Mouse (Mus musculus) neural tube, embryonic 10.5 days (tissue): Measurements from ENCODE around the gene 1700092M07Rik.

Source experiments
- DNase-seq: peaks from one replicate; pipeline ENCODE4 v3.0.0-alpha.2; 2017; ENCODE audit warnings: low spot score; ENCODE audit errors: extremely low spot score

1700092M07Rik gene

GRCm38 (mm10) chr19:8739646-8740045, 872 bp upstream of the 1700092M07Rik start:
- no peak for DNase-seq

GRCm38 (mm10) chr19:8741243-8741869, 838 bp downstream of the 1700092M07Rik start, which contains the start of gene Stx5a:
Stx5a (plus strand) TSS chr19:8741413.
- peak; percentile 98 for DNase-seq

DNA sequence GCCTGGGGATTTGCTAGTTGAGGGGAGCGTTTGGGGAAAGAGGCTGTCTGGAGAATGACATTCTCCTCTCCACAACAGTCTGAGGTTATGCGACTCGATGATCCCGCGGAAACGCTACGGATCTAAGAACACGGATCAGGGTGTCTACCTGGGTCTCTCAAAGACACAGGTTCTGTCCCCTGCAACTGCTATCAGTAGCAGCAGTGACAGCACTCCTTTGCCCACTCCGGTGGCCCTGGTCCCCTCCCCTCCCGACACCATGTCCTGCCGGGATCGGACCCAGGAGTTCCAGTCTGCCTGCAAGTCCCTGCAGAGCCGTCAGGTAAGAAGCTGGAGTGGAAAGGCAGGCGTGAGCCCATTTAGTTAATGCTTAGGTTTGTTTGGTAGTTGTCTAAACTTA, 1.7 kb downstream of the 1700092M07Rik start:
- DNase-seq = no peak

- no peak for DNase-seq
These were observed 4.9 kb downstream of the 1700092M07Rik start for GRCm38 (mm10) chr19:8745382-8745781.

DNA sequence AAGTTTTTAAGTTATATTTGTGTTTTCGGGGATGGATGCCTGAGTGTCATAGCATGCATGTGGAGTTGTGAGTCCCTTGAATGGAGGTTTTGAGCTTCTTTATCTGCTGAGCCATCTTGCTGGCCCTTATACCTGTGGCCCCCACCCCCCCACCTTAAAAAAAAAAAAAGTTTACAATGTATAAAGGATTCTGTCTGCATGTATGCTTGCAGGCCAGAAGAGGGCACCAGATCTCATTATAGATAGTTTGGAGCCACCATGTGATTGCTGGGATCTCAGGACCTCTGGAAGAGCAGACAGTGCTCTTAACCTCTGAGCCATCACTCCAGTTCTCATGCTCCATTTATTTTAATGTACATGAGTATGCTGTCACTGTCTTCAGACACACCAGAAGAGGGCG, 6.8 kb downstream of the 1700092M07Rik start:
- DNase-seq = no peak

DNA sequence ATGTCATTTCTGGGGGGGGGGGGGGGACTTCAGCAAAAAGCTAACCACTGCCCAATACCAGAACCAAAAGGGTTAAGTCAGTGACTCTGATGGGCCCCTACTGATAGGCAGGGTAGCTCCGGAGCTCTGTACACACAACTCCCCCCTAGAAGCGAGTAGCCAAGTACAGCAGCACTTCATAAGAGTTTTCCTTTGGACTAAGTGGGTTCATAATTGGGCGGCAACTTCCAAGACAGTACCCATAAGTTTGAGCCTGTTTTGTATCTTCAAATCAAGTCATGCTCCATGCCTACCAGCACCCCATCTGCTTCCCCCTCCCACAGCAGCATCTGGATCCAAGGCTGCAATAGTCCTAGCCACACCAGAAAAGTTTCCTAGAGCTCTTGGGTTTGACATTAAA, 15.1 kb downstream of the 1700092M07Rik start:
- DNase-seq = no peak

GRCm38 (mm10) chr19:8756635-8757387, 16.3 kb downstream of the 1700092M07Rik start, which contains the start of gene Nxf1:
Nxf1 (plus strand) TSS chr19:8757073.
- peak; percentile 92 for DNase-seq

DNA sequence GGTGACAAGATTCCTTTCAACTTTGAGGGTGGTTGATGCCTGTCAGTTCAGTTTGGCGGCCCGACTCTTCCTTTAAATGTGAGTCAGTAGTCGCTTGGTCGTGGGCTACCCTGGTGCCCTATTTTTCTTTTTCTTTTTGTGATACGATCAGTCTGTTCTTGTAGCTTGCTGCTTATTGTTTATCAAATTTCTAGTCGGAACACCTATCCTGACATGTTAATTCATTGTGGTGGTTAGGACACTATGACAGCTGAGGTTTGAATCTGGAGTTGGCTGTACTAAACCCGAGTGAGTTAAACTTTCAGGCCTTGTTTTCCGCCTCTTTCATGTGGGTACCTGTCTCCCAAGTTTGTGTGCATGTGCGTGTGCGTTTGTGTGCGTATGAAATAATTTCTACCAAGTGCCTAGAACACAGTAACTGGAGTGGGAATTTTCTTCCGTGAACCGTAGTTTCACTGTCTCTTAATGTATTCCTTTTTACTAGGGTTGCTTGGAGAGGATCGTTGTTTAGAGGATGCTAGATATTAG, 17.0 kb downstream of the 1700092M07Rik start:
- no peak for DNase-seq

DNA sequence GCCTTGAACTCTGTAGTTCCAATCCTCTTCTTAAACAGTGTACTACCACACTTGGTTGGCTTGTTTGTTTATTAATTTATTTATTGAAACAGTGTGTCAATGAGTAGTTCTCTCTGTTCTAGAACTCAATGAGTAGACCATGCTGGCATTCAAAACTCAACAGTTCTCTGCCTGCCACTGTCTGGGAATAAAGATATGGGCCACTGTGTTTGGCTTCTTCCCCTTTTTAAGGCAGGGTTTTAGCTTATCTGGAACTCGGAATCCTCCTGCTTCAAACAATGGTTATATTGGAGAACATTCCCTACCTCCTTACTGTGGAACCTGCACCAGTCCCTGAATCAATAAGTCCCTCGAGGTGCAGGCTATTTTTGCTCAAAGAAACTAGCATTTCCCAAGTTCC, 18.4 kb downstream of the 1700092M07Rik start:
- no peak for DNase-seq

GRCm38 (mm10) chr19:8760757-8761156, 20.2 kb downstream of the 1700092M07Rik start:
- no peak for DNase-seq

DNA sequence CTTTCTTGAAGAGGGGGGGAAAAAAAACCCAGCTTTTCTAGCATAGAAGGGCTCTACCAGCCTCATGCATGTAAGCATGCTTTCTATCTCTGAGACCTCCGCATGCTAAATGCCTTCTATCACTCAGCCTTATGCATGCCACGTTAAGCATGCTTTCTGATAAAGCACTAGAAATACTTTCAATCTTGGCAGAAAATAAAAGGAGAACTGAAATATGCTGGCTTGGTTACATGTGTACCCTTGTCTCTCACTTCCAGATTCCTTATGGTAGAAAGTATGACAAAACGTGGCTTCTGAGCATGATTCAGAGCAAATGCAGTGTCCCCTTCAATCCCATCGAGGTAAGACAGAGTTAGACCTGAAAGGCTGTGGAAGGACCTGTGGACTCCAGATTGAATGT, 22.8 kb downstream of the 1700092M07Rik start:
- no peak for DNase-seq

- DNase-seq = no peak
These were observed 25.0 kb downstream of the 1700092M07Rik start for GRCm38 (mm10) chr19:8765562-8765961.

DNA sequence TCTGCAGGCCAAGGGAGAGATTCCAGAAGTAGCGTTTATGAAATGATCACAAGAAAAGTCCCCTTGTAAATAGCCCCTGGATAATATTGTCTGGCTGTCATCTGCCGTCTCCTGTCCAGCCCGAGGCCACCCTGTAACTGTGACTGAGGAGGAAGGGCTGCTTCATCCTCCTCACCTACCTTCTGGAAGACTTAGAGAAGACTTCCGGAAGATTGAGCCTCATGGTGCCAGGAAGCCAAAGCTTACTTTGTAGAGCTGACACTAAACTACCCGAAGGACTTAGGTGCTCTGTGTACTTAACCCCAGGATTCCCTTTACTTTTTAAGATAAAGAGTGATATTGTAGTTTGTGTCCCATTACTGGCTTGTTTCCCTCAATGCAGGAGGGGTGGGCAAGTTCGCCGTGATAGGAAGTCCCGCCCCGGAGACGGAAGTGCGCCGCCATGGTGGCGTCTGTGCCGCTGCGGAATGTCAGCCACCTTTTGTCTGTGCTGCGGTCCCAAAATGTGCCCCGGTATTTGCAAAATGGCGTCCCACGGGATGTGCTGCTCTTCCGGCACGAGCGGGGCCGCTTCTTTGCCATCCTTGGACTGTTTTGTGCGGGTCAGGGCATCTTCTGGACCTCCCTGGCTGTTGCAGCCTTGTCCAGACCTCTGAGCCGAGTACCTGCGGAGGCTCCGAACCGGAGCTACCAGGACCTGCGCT, 30.2 kb downstream of the 1700092M07Rik start, which contains the start of gene Tmem223:
Gene Tmem223 (plus strand): TSS at position 430 of the 704 bp plus-strand sequence.
- peak; percentile 81 for DNase-seq

GRCm38 (mm10) chr19:8772996-8773395, 32.5 kb downstream of the 1700092M07Rik start:
- no peak for DNase-seq

DNA sequence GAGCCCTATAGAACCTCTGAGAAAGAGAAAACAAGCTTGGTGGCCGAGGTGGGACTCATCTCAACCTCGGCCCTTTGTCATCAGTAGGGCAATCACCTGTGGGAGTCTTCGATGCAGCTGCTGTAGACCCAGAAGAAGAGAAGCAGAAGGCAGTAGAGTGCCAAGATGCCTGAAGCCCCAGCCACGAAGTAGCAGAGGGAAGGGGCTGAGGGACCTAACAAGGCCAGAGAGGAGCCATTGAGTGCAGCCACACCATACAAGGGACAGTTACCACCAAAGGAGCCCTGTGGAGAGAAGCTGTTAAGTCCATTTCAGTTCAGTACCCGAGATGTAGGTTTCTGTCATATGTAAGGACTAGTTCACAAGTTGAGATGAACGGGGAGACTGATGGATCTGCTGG, 32.9 kb downstream of the 1700092M07Rik start:
- no peak for DNase-seq

GRCm38 (mm10) chr19:8774086-8774835, 33.7 kb downstream of the 1700092M07Rik start, which contains the start of gene Tmem179b:
Tmem179b (minus strand) TSS chr19:8774467.
- peak; percentile 99 for DNase-seq

GRCm38 (mm10) chr19:8774951-8775421, 34.5 kb downstream of the 1700092M07Rik start:
- DNase-seq = no peak

GRCm38 (mm10) chr19:8786008-8786781, 45.7 kb downstream of the 1700092M07Rik start, which contains the start of gene Taf6l:
Taf6l (minus strand) TSS chr19:8786417.
- DNase-seq = peak; percentile 89

- DNase-seq = no peak
These were observed 48.0 kb downstream of the 1700092M07Rik start for GRCm38 (mm10) chr19:8788521-8788920.

GRCm38 (mm10) chr19:8789171-8789570, 48.7 kb downstream of the 1700092M07Rik start:
- no peak for DNase-seq
